Mouse (Mus musculus) hematopoietic multipotent progenitor cell, adult 10-12 weeks (in vitro differentiated cells): ENCODE results near the gene Smarcd2. TPM values are rescaled to one million over a fixed set of nuclear protein-coding genes. Genes with fewer than 3 reads are reported as not detected.

Experiments
- polyA plus RNA-seq: library from polyadenylated mRNA; stranded (reverse); fragments of >175 nt; gene quantifications from 2 replicates; pipeline ENCODE4 v1.2.3, GENCODE M21; 2012; ENCODE audit warnings: low replicate concordance

The Smarcd2 gene
- 85.2 and 128 TPM in 2 replicates for polyA plus RNA-seq

GRCm38 (mm10) chr11:106272644-106273310, at the start of gene Smarcd2:
Smarcd2 (minus strand) TSS chr11:106272972.

DNA sequence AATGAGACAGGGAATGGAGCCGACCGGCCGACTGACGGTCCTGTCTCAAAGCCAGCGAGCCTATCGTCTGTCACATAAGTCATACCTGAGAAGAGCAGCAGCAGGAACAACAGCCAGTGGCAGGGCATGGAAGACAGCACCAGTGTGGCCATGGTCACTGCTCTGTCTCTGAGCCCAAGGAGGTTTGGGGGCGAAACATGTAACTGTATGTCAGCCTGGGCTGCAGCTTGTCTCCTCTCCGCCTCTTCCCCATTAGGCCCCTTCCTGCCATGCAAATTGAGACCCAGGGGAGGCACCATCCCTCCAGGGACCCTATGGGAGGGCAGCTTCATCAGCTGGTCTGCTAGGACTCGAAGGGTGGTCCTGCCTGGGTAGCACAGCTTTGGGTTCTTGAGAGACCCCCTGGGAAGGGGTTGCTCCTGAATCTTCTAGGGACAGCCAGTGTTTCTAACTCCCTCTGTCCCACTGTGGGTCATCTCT, 41.6 kb upstream of the Smarcd2 start, which contains the start of gene Cd79b:
Gene Cd79b, minus strand, starts transcription at position 430 of the 480 bp plus-strand sequence.

GRCm38 (mm10) chr11:106301765-106302164, 29.0 kb upstream of the Smarcd2 start, which contains the start of gene Gh:
Gh (minus strand) TSS chr11:106301865.

DNA sequence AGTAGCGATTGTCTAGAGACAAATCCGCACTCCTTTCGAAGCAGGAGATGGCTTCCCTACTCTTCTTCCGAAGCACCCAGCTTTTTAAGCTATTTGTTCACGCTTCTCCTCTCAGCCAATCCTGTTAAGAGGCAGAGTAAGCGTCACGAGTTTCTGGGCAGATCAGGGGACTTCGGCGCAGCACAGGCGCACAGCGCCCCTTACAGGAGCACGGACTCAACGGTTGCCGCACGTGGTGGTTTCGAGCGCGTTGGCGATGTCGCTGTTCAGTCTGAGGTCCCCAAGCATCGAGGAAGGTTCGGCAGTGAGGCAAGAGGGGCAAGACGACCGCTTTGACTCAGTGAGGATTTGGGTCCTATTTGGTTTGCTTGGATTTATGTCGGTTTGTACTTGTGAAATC, 3.7 kb upstream of the Smarcd2 start, which contains the start of gene Tcam1:
Gene Tcam1, plus strand, starts transcription at position 219 of the 400 bp plus-strand sequence.

GRCm38 (mm10) chr11:106255685-106256451, 16.9 kb downstream of the Smarcd2 start, which contains the start of the genes Ftsj3 and Psmc5:
Ftsj3 (minus strand) TSS chr11:106256079.
Psmc5 (plus strand) TSS chr11:106256154.

DNA sequence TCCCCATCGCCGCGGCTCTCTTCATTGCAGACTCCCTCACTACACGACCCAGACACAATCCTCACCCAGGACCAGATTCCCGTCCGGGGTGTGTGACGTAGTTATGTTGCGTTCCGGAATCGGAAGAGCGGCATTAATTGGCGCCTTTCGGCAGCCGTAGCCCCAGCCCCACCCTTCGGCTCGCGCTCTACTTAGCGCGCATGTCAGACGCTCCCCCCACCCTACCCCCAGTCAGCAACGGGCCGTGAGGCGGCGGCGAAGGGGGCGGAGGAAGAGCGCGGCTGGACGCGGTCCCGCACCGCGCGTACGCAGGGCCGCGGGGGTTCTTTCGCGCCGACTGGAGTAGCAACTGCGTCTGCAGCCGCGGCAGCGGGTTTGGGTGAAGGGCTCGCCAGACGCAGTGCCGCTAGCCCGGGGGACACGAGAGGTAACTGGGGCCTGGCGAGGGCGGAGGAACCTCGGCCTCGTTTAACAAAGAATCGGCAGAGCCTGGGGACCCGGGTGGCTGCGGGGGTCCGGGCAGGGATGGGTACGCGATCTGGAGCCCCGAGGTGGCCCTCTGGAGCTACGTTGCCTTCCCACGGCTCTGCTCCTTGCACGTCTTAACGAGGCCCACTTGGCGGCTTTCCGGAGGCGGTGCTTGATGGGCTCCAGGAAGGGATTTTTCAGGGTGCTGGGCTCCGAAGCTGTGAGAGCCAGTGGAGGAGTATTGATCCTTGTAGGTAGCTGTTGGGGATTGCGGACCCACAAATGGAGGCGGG, 55.9 kb downstream of the Smarcd2 start, which contains the start of gene Ddx42:
Gene Ddx42, plus strand, starts transcription at position 197 of the 761 bp plus-strand sequence.

GRCm38 (mm10) chr11:106215927-106216729, 56.6 kb downstream of the Smarcd2 start, which contains the start of gene Ccdc47:
Ccdc47 (minus strand) TSS chr11:106216344.

Other genes with a start within 250 kb of the Smarcd2 start
- gene Dcaf7, start 236.1 kb downstream of the Smarcd2 start, polyA plus RNA-seq, result 27.4 and 36.0 TPM in 2 replicates
- gene Taco1, start 206.9 kb downstream of the Smarcd2 start, polyA plus RNA-seq, result 10.2 and 13.7 TPM in 2 replicates
- 16.0 and 30.6 TPM in 2 replicates for gene Map3k3, start 188.4 kb downstream of the Smarcd2 start, polyA plus RNA-seq
- gene Gm10840, start 112.1 kb downstream of the Smarcd2 start, polyA plus RNA-seq, result not detected in 2 replicates
- 806 and 995 TPM in 2 replicates for gene Limd2, start 112.1 kb downstream of the Smarcd2 start, polyA plus RNA-seq
- gene Strada, start 70.8 kb downstream of the Smarcd2 start, polyA plus RNA-seq, result 75.0 and 75.7 TPM in 2 replicates
- 3.1 and 4.1 TPM in 2 replicates for gene Ccdc47, start 56.6 kb downstream of the Smarcd2 start, polyA plus RNA-seq
- 19.5 and 27.8 TPM in 2 replicates for gene Ddx42, start 56.0 kb downstream of the Smarcd2 start, polyA plus RNA-seq
- gene Ftsj3, start 16.9 kb downstream of the Smarcd2 start, polyA plus RNA-seq, result 2.7 and 11.3 TPM in 2 replicates
- gene Psmc5, start 16.8 kb downstream of the Smarcd2 start, polyA plus RNA-seq, result 8.6 and 32.2 TPM in 2 replicates
- gene Tcam1, start 3.7 kb upstream of the Smarcd2 start, polyA plus RNA-seq, result 0.03 and 0.15 TPM in 2 replicates
- gene Gh, start 28.9 kb upstream of the Smarcd2 start, polyA plus RNA-seq, result 0.91 TPM in 1 of 2 replicates, not detected in the other
- 300 and 616 TPM in 2 replicates for gene Cd79b, start 41.8 kb upstream of the Smarcd2 start, polyA plus RNA-seq
- 1.7 and 4.3 TPM in 2 replicates for gene Scn4a, start 80.3 kb upstream of the Smarcd2 start, polyA plus RNA-seq
- gene Prr29, start 92.5 kb upstream of the Smarcd2 start, polyA plus RNA-seq, result 0.76 and 1.2 TPM in 2 replicates
- 47.3 and 66.7 TPM in 2 replicates for gene Icam2, start 115.1 kb upstream of the Smarcd2 start, polyA plus RNA-seq
- 10.3 and 27.7 TPM in 2 replicates for gene Ern1, start 214.9 kb upstream of the Smarcd2 start, polyA plus RNA-seq